Mouse (Mus musculus) kidney, adult 8-10 months (tissue): ENCODE measurements around the gene Rpgrip1l.

Source experiments
- DNase-seq, 2 experiments: peaks; one replicate each; pipeline ENCODE4 v3.0.0; 2022

The Rpgrip1l gene

GRCm38 (mm10) chr8:91312835-91313832 lies at the start of gene Rpgrip1l, which contains the start of gene Fto:
Gene Rpgrip1l, minus strand, starts transcription at chr8:91313262.
Gene Fto, plus strand, starts transcription at chr8:91313525.
- DNase-seq: peak; percentile 98

GRCm38 (mm10) chr8:91360644-91361357 lies 47.7 kb upstream of the Rpgrip1l start:
- DNase-seq: no peak

GRCm38 (mm10) chr8:91359511-91359910 lies 46.4 kb upstream of the Rpgrip1l start:
- no peak for DNase-seq

GRCm38 (mm10) chr8:91358016-91358415 lies 45.0 kb upstream of the Rpgrip1l start:
- DNase-seq: no peak

- DNase-seq: no peak
Measured at GRCm38 (mm10) chr8:91357493-91358014, 44.5 kb upstream of the Rpgrip1l start.

GRCm38 (mm10) chr8:91355956-91356699 lies 43.1 kb upstream of the Rpgrip1l start:
- DNase-seq: no peak

GRCm38 (mm10) chr8:91355301-91355905 lies 42.3 kb upstream of the Rpgrip1l start:
- no peak for DNase-seq

- no peak for DNase-seq
Measured at GRCm38 (mm10) chr8:91353907-91354306, 40.8 kb upstream of the Rpgrip1l start.

GRCm38 (mm10) chr8:91353062-91353461 lies 40.0 kb upstream of the Rpgrip1l start:
- no peak for DNase-seq

- no peak for DNase-seq
Measured at GRCm38 (mm10) chr8:91352598-91352997, 39.5 kb upstream of the Rpgrip1l start.

GRCm38 (mm10) chr8:91350628-91351027 lies 37.6 kb upstream of the Rpgrip1l start:
- no peak for DNase-seq

- DNase-seq: no peak
Measured at GRCm38 (mm10) chr8:91349816-91350215, 36.8 kb upstream of the Rpgrip1l start.

- DNase-seq: no peak
Measured at GRCm38 (mm10) chr8:91347595-91347994, 34.5 kb upstream of the Rpgrip1l start.

GRCm38 (mm10) chr8:91347146-91347545 lies 34.1 kb upstream of the Rpgrip1l start:
- no peak for DNase-seq

- DNase-seq: no peak
Measured at GRCm38 (mm10) chr8:91344659-91345058, 31.6 kb upstream of the Rpgrip1l start.

GRCm38 (mm10) chr8:91342798-91343197 lies 29.7 kb upstream of the Rpgrip1l start:
- no peak for DNase-seq

- DNase-seq: peak in 1 of 2 experiments; percentile 40
Measured at GRCm38 (mm10) chr8:91342196-91342595, 29.1 kb upstream of the Rpgrip1l start.

- DNase-seq: no peak
Measured at GRCm38 (mm10) chr8:91340746-91341145, 27.7 kb upstream of the Rpgrip1l start.

GRCm38 (mm10) chr8:91339651-91340050 lies 26.6 kb upstream of the Rpgrip1l start:
- no peak for DNase-seq

- DNase-seq: no peak
Measured at GRCm38 (mm10) chr8:91338389-91339154, 25.5 kb upstream of the Rpgrip1l start.

- no peak for DNase-seq
Measured at GRCm38 (mm10) chr8:91329461-91329850, 16.4 kb upstream of the Rpgrip1l start.
